Mouse (Mus musculus): ENCODE measurements around the gene Cox5a. TPM values are rescaled to one million over a fixed set of nuclear protein-coding genes. Genes with fewer than 3 reads are reported as not detected.

Gene Cox5a
- polyA plus RNA-seq, 1 experiment from 2014 or later, result 737 TPM

GRCm38 (mm10) chr9:57577144-57577849 lies 56.2 kb downstream of the Cox5a start:
- 86% methylated on average over 6 of the region's 6 CpGs for WGBS
- Histone ChIP-seq H3K4me1 (no peaks in the 10 kb centered on the region; the same call in 1 of the 2 replicates), H3K4me3 (no peak overlapping the region), H3K36me3 (peaks cover 71% of the 10 kb centered on the region), H3K9me3 (replicated peaks) (no peaks in the 10 kb centered on the region), H3K27me3 (ENCODE audit: low read depth, poor library complexity, severe bottlenecking) (no peaks in the 10 kb centered on the region), H3K27ac (replicated peaks) (no peak overlapping the region)
- DNase-seq (ENCODE audit: low spot score), result no peak

Other genes starting within 250 kb of the Cox5a start
- 25.8 and 26.7 TPM in 2 replicates for gene Ppcdc, start 81.2 kb upstream of the Cox5a start, polyA plus RNA-seq (2016; fragmentation: Nextera tagmentation; extraction: Ambion mirVana)
- 17.3 and 26.3 TPM in 2 replicates for gene Scamp5, start 53.2 kb upstream of the Cox5a start, polyA plus RNA-seq (2016; fragmentation: Nextera tagmentation; extraction: Ambion mirVana)
- 2.5 and 9.3 TPM in 2 replicates for gene Rpp25, start 17.2 kb upstream of the Cox5a start, polyA plus RNA-seq (2016; fragmentation: Nextera tagmentation; extraction: Ambion mirVana)
- gene Fam219b, start 16.3 kb downstream of the Cox5a start, polyA plus RNA-seq (2016; fragmentation: Nextera tagmentation; extraction: Ambion mirVana), result 16.8 and 19.4 TPM in 2 replicates
- 64.7 and 74.4 TPM in 2 replicates for gene Mpi, start 31.5 kb downstream of the Cox5a start, polyA plus RNA-seq (2016; fragmentation: Nextera tagmentation; extraction: Ambion mirVana)
- gene Scamp2, start 39.7 kb downstream of the Cox5a start, polyA plus RNA-seq (2016; fragmentation: Nextera tagmentation; extraction: Ambion mirVana), result 52.4 and 58.9 TPM in 2 replicates
- 14.5 and 18.8 TPM in 2 replicates for gene Ulk3, start 68.2 kb downstream of the Cox5a start, polyA plus RNA-seq (2016; fragmentation: Nextera tagmentation; extraction: Ambion mirVana)
- gene Cplx3, start 85.0 kb downstream of the Cox5a start, polyA plus RNA-seq (2016; fragmentation: Nextera tagmentation; extraction: Ambion mirVana), result 2.5 and 3.1 TPM in 2 replicates
- gene Lman1l, start 99.5 kb downstream of the Cox5a start, polyA plus RNA-seq (2016; fragmentation: Nextera tagmentation; extraction: Ambion mirVana), result 0.10 TPM in 1 of 2 replicates, not detected in the other
- gene Csk, start 132.4 kb downstream of the Cox5a start, polyA plus RNA-seq (2016; fragmentation: Nextera tagmentation; extraction: Ambion mirVana), result 38.9 and 41.5 TPM in 2 replicates
- gene Cyp1a2, start 162.4 kb downstream of the Cox5a start, polyA plus RNA-seq (2016; fragmentation: Nextera tagmentation; extraction: Ambion mirVana), result not detected in 2 replicates
- 0.04 TPM in 1 of 2 replicates, not detected in the other for gene Cyp1a1, start 166.7 kb downstream of the Cox5a start, polyA plus RNA-seq (2016; fragmentation: Nextera tagmentation; extraction: Ambion mirVana)
- gene Edc3, start 187.3 kb downstream of the Cox5a start, polyA plus RNA-seq (2016; fragmentation: Nextera tagmentation; extraction: Ambion mirVana), result 42.8 and 46.6 TPM in 2 replicates
- gene Clk3, start 244.6 kb downstream of the Cox5a start, polyA plus RNA-seq (2016; fragmentation: Nextera tagmentation; extraction: Ambion mirVana), result 100 and 106 TPM in 2 replicates

Data from midbrain, embryonic 10.5 days (tissue).